Mouse (Mus musculus): Measurements from ENCODE around the gene Ube2q2. TPM values are rescaled to one million over a fixed set of nuclear protein-coding genes. Genes with fewer than 3 reads are reported as not detected.

Ube2q2 gene
- polyA plus RNA-seq, 1 experiment, result 40.7 TPM

DNA sequence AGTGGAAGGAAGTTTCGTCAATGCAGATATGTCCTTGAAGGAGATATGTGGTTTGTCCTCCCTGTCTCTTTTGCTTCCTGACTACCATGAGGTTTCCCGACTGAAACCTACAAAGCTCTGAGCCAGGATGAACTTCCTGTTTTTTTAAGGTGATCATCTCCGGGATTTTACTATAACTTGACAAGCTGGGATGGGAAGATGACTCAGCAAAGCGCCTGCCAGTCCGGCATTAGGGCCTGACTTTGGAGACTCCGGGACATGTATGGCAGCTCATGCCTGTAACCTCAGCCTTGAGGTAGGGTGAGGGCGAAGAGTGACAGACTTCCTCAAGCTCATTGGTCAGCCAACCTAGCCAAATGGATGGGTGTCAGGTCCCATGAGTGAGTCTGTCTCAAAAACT lies 22.9 kb upstream of the Ube2q2 start:
- 0 out of 2 replicates have a peak, but pooled peaks cover 4% of the 10 kb centered on the region for H3K4me1 ChIP-seq (ENCODE audit: control insufficient read depth, insufficient read depth, low read length)
- TF ChIP-seq CTCF (IDR thresholded peaks at IDR 0.05; ENCODE audit: borderline replicate concordance, insufficient read depth, low read length), result no peak
- TF ChIP-seq POLR2A (IDR thresholded peaks at IDR 0.05; ENCODE audit: low read depth, low read length), result no peak
- H3K4me3 ChIP-seq (ENCODE audit: insufficient read depth, low read length), result no peak overlapping the region
- no peak overlapping the region for H3K27ac ChIP-seq (ENCODE audit: insufficient read depth, low read length)

DNA sequence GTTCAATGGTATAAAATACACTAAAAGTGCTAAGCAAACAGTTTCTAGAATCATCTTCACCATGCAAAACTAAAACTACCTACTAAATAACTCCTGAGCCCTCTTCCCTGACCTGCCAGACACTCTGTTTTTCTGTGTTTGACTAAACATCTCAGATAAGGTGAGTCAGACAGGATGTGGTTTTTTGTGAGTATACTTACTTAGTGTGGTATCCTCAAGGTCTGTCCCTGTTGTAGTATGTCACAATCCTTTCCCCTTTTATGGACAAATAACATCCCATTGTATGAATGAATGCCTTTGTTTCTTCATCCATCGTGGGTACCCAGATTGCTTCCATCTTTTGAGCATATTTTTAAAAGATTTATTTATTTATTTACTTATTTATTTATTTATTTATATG lies 22.4 kb upstream of the Ube2q2 start:
- H3K27ac ChIP-seq (ENCODE audit: insufficient read depth, low read length), result no peak overlapping the region
- H3K4me3 ChIP-seq (ENCODE audit: insufficient read depth, low read length), result no peak overlapping the region
- TF ChIP-seq CTCF (IDR thresholded peaks at IDR 0.05; ENCODE audit: borderline replicate concordance, insufficient read depth, low read length) (no peak), POLR2A (IDR thresholded peaks at IDR 0.05; ENCODE audit: low read depth, low read length) (no peak)
- 0 out of 2 replicates have a peak, but pooled peaks cover 4% of the 10 kb centered on the region for H3K4me1 ChIP-seq (ENCODE audit: control insufficient read depth, insufficient read depth, low read length)

DNA sequence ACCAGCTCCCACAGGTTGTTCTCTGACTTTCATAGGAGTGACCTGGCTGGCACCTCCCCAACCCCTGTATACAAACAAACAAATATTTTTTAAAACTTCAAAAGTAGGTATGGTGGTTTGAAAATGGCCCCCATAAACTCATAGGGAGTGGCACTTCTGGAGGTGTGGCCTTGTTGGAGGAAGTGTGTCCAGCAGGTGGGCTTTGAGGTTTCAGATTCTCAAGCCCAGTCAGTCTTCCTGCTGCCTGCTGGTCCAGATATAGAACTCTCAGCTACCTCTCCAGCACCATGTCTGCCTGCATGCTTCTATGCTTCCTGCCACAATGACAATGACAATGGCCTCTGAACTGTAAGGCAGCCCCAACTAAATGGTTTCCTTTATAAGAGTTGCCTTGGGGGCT lies 16.8 kb upstream of the Ube2q2 start:
- no peak overlapping the region for H3K4me3 ChIP-seq (ENCODE audit: insufficient read depth, low read length)
- peaks cover 9% of the 10 kb centered on the region for H3K4me1 ChIP-seq (ENCODE audit: control insufficient read depth, insufficient read depth, low read length)
- H3K27ac ChIP-seq (ENCODE audit: insufficient read depth, low read length), result no peak overlapping the region
- TF ChIP-seq CTCF (IDR thresholded peaks at IDR 0.05; ENCODE audit: borderline replicate concordance, insufficient read depth, low read length) (no peak), POLR2A (IDR thresholded peaks at IDR 0.05; ENCODE audit: low read depth, low read length) (no peak)

- Histone ChIP-seq H3K4me1 (ENCODE audit: control insufficient read depth, insufficient read depth, low read length) (peaks cover 9% of the 10 kb centered on the region), H3K4me3 (ENCODE audit: insufficient read depth, low read length) (no peak overlapping the region), H3K27ac (ENCODE audit: insufficient read depth, low read length) (peak overlapping the region; percentile 59; the same call in 1 of the 2 replicates)
- TF ChIP-seq CTCF (IDR thresholded peaks at IDR 0.05; ENCODE audit: borderline replicate concordance, insufficient read depth, low read length) (no peak), POLR2A (IDR thresholded peaks at IDR 0.05; ENCODE audit: low read depth, low read length) (no peak)
Measured at GRCm38 (mm10) chr9:55136576-55136975, 12.1 kb upstream of the Ube2q2 start.

- Histone ChIP-seq H3K4me1 (ENCODE audit: control insufficient read depth, insufficient read depth, low read length) (peaks cover 9% of the 10 kb centered on the region), H3K27ac (ENCODE audit: insufficient read depth, low read length) (peak overlapping the region; percentile 51; the same call in 1 of the 2 replicates), H3K4me3 (ENCODE audit: insufficient read depth, low read length) (no peak overlapping the region)
- TF ChIP-seq CTCF (IDR thresholded peaks at IDR 0.05; ENCODE audit: borderline replicate concordance, insufficient read depth, low read length) (no peak), POLR2A (IDR thresholded peaks at IDR 0.05; ENCODE audit: low read depth, low read length) (no peak)
Measured at GRCm38 (mm10) chr9:55137112-55137511, 11.5 kb upstream of the Ube2q2 start.

- Histone ChIP-seq H3K4me3 (ENCODE audit: insufficient read depth, low read length) (no peak overlapping the region), H3K4me1 (ENCODE audit: control insufficient read depth, insufficient read depth, low read length) (peaks cover 9% of the 10 kb centered on the region), H3K27ac (ENCODE audit: insufficient read depth, low read length) (no peak overlapping the region)
- TF ChIP-seq POLR2A (IDR thresholded peaks at IDR 0.05; ENCODE audit: low read depth, low read length) (no peak), CTCF (IDR thresholded peaks at IDR 0.05; ENCODE audit: borderline replicate concordance, insufficient read depth, low read length) (no peak)
Measured at GRCm38 (mm10) chr9:55139958-55140357, 8.7 kb upstream of the Ube2q2 start.

DNA sequence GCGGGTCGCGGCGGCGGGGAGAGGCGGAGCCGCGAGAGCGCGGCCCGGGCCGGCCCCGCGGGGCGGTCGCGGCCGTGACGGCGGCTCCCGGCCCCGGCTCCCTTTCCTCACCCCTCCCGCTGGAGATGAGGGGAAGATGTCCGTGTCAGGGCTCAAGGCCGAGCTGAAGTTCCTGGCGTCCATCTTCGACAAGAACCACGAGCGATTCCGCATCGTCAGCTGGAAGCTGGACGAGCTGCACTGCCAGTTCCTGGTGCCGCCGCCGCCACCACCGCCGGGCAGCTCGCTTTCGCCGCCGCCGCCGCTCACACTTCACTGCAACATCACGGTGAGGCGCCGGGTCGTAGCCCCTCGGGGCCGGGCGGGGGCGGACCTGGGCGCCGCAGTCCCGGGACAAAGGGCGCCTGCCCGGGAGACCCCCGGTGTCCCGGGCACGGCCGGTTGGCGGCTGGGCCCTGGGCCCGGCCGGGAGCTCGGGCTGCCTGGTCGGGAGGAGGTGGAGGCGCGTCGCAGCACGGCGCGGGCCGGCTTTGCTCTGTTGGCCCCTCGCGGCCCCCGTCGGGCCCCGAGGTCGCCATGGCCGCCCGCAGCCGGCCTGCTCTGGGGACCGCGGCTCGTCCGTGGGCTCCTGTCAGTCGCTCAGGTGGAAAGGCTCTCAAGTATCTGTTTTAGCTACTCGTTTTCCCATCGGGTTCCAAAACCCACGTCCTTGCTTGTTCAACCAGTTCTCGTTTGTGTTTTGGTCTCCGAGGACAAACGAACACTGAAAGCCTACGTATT lies 1.0 kb downstream of the Ube2q2 start:
- Histone ChIP-seq H3K4me3 (ENCODE audit: insufficient read depth, low read length) (peak overlapping the region; percentile 68), H3K4me1 (ENCODE audit: control insufficient read depth, insufficient read depth, low read length) (no peaks in the 10 kb centered on the region; the same call in none of the 2 replicates), H3K27ac (ENCODE audit: insufficient read depth, low read length) (0 out of 2 replicates have a peak overlapping the region, but pooled peaks have one; percentile 36)
- peak; percentile 37; the same call in 1 of the 2 replicates for TF ChIP-seq POLR2A (IDR thresholded peaks at IDR 0.05; ENCODE audit: low read depth, low read length)
- no peak for TF ChIP-seq CTCF (IDR thresholded peaks at IDR 0.05; ENCODE audit: borderline replicate concordance, insufficient read depth, low read length)

DNA sequence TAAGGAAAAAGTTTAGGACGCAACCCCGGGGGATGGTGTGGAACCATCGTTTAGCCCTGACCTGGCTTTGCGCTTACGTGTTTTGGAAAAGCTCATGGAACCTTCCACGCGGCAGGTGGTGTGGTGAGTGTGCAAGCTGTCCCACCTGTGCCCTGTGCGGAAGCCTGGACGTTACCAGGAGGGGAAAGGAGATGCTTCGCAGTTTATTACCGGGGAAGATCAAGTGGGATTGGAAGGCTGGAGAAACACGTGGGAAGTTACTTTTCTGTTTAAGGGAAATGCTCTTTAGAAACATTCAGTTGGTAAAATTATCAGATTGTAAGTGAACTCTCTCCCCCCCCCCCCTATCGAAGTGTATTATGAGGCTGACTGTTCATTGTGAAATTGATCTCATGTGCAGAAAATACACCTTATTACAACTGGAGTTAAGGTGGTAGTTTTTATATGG lies 1.6 kb downstream of the Ube2q2 start:
- no peaks in the 10 kb centered on the region; the same call in none of the 2 replicates for H3K4me1 ChIP-seq (ENCODE audit: control insufficient read depth, insufficient read depth, low read length)
- peak overlapping the region; percentile 68 for H3K4me3 ChIP-seq (ENCODE audit: insufficient read depth, low read length)
- H3K27ac ChIP-seq (ENCODE audit: insufficient read depth, low read length), result no peak overlapping the region
- TF ChIP-seq POLR2A (IDR thresholded peaks at IDR 0.05; ENCODE audit: low read depth, low read length), result no peak
- no peak for TF ChIP-seq CTCF (IDR thresholded peaks at IDR 0.05; ENCODE audit: borderline replicate concordance, insufficient read depth, low read length)

- TF ChIP-seq CTCF (IDR thresholded peaks at IDR 0.05; ENCODE audit: borderline replicate concordance, insufficient read depth, low read length), result no peak
- TF ChIP-seq POLR2A (IDR thresholded peaks at IDR 0.05; ENCODE audit: low read depth, low read length), result no peak
- no peak overlapping the region for H3K27ac ChIP-seq (ENCODE audit: insufficient read depth, low read length)
- H3K4me1 ChIP-seq (ENCODE audit: control insufficient read depth, insufficient read depth, low read length), result no peaks in the 10 kb centered on the region; the same call in none of the 2 replicates
- peak overlapping the region; percentile 68; the same call in 1 of the 2 replicates for H3K4me3 ChIP-seq (ENCODE audit: insufficient read depth, low read length)
Measured at GRCm38 (mm10) chr9:55151096-55151495, 2.4 kb downstream of the Ube2q2 start.

- Histone ChIP-seq H3K4me3 (ENCODE audit: insufficient read depth, low read length) (no peak overlapping the region), H3K4me1 (ENCODE audit: control insufficient read depth, insufficient read depth, low read length) (no peaks in the 10 kb centered on the region; the same call in none of the 2 replicates), H3K27ac (ENCODE audit: insufficient read depth, low read length) (no peak overlapping the region)
- TF ChIP-seq CTCF (IDR thresholded peaks at IDR 0.05; ENCODE audit: borderline replicate concordance, insufficient read depth, low read length), result no peak
- no peak for TF ChIP-seq POLR2A (IDR thresholded peaks at IDR 0.05; ENCODE audit: low read depth, low read length)
Measured at GRCm38 (mm10) chr9:55152935-55153334, 4.3 kb downstream of the Ube2q2 start.

Data from embryonic fibroblast, embryonic 13.5 days (primary cell).